Mouse (Mus musculus): ENCODE measurements around the gene Csf2. TPM values are rescaled to one million over a fixed set of nuclear protein-coding genes. Genes with fewer than 3 reads are reported as not detected.
"Not testable (repeated sequence)": the region's sequence is repeated elsewhere in the genome, so short reads cannot be mapped to it uniquely, and the experiment has no call there.

The Csf2 gene
- polyA plus RNA-seq (2012; rRNA removed): not detected in 2 replicates

GRCm38 (mm10) chr11:54248940-54249717, at the start of gene Csf2:
Csf2 (minus strand) TSS chr11:54249667.
- Histone ChIP-seq H3K4me1 (ENCODE audit: control insufficient read depth, insufficient read depth, low read length) (no peaks in the 10 kb centered on the region), H3K4me3 (ENCODE audit: insufficient read depth, low read length) (no peak within 1 kb of the TSS), H3K27ac (ENCODE audit: insufficient read depth, low read length) (no peak within 1 kb of the TSS)
- no peak for TF ChIP-seq CTCF (IDR thresholded peaks at IDR 0.05; ENCODE audit: extremely low read depth, insufficient read depth, low read length)

- Histone ChIP-seq H3K4me3 (ENCODE audit: insufficient read depth, low read length) (no peak overlapping the region), H3K4me1 (ENCODE audit: control insufficient read depth, insufficient read depth, low read length) (peaks cover 5% of the 10 kb centered on the region; the same call in 1 of the 2 replicates), H3K27ac (ENCODE audit: insufficient read depth, low read length) (no peak overlapping the region)
- TF ChIP-seq CTCF (IDR thresholded peaks at IDR 0.05; ENCODE audit: extremely low read depth, insufficient read depth, low read length) (no peak), POLR2A (IDR thresholded peaks at IDR 0.05; ENCODE audit: extremely low read depth, insufficient read depth, low read length) (no peak)
Measured at GRCm38 (mm10) chr11:54298777-54299176, 49.3 kb upstream of the Csf2 start.

GRCm38 (mm10) chr11:54297471-54297870, 48.0 kb upstream of the Csf2 start:
- not testable (repeated sequence) for H3K4me3 ChIP-seq (ENCODE audit: insufficient read depth, low read length); H3K27ac ChIP-seq (ENCODE audit: insufficient read depth, low read length)

GRCm38 (mm10) chr11:54296734-54297133, 47.3 kb upstream of the Csf2 start:
- no peak for TF ChIP-seq CTCF (IDR thresholded peaks at IDR 0.05; ENCODE audit: extremely low read depth, insufficient read depth, low read length)
- TF ChIP-seq POLR2A (IDR thresholded peaks at IDR 0.05; ENCODE audit: extremely low read depth, insufficient read depth, low read length): no peak
- no peak overlapping the region for H3K27ac ChIP-seq (ENCODE audit: insufficient read depth, low read length)
- no peak overlapping the region for H3K4me3 ChIP-seq (ENCODE audit: insufficient read depth, low read length)
- H3K4me1 ChIP-seq (ENCODE audit: control insufficient read depth, insufficient read depth, low read length): peaks cover 1% of the 10 kb centered on the region; the same call in 1 of the 2 replicates

More at GRCm38 (mm10) chr11:54297471-54297870, 48.0 kb upstream of the Csf2 start:
- not testable (repeated sequence) for H3K4me1 ChIP-seq (ENCODE audit: control insufficient read depth, insufficient read depth, low read length)

- no peaks in the 10 kb centered on the region for H3K4me1 ChIP-seq (ENCODE audit: control insufficient read depth, insufficient read depth, low read length)
- TF ChIP-seq CTCF (IDR thresholded peaks at IDR 0.05; ENCODE audit: extremely low read depth, insufficient read depth, low read length): no peak
- no peak for TF ChIP-seq POLR2A (IDR thresholded peaks at IDR 0.05; ENCODE audit: extremely low read depth, insufficient read depth, low read length)
- H3K4me3 ChIP-seq (ENCODE audit: insufficient read depth, low read length): no peak overlapping the region
- H3K27ac ChIP-seq (ENCODE audit: insufficient read depth, low read length): no peak overlapping the region
Measured at GRCm38 (mm10) chr11:54295971-54296370, 46.5 kb upstream of the Csf2 start.

- no peak overlapping the region for H3K4me3 ChIP-seq (ENCODE audit: insufficient read depth, low read length)
- TF ChIP-seq POLR2A (IDR thresholded peaks at IDR 0.05; ENCODE audit: extremely low read depth, insufficient read depth, low read length) (no peak), CTCF (IDR thresholded peaks at IDR 0.05; ENCODE audit: extremely low read depth, insufficient read depth, low read length) (no peak)
- no peaks in the 10 kb centered on the region for H3K4me1 ChIP-seq (ENCODE audit: control insufficient read depth, insufficient read depth, low read length)
- H3K27ac ChIP-seq (ENCODE audit: insufficient read depth, low read length): no peak overlapping the region
Measured at GRCm38 (mm10) chr11:54293980-54294807, 44.7 kb upstream of the Csf2 start.

GRCm38 (mm10) chr11:54292163-54292562, 42.7 kb upstream of the Csf2 start:
- H3K4me1 ChIP-seq (ENCODE audit: control insufficient read depth, insufficient read depth, low read length): no peaks in the 10 kb centered on the region
- H3K27ac ChIP-seq (ENCODE audit: insufficient read depth, low read length): no peak overlapping the region
- TF ChIP-seq POLR2A (IDR thresholded peaks at IDR 0.05; ENCODE audit: extremely low read depth, insufficient read depth, low read length) (no peak), CTCF (IDR thresholded peaks at IDR 0.05; ENCODE audit: extremely low read depth, insufficient read depth, low read length) (no peak)
- H3K4me3 ChIP-seq (ENCODE audit: insufficient read depth, low read length): no peak overlapping the region

- Histone ChIP-seq H3K27ac (ENCODE audit: insufficient read depth, low read length) (no peak overlapping the region), H3K4me3 (ENCODE audit: insufficient read depth, low read length) (no peak overlapping the region), H3K4me1 (ENCODE audit: control insufficient read depth, insufficient read depth, low read length) (no peaks in the 10 kb centered on the region)
- TF ChIP-seq POLR2A (IDR thresholded peaks at IDR 0.05; ENCODE audit: extremely low read depth, insufficient read depth, low read length) (no peak), CTCF (IDR thresholded peaks at IDR 0.05; ENCODE audit: extremely low read depth, insufficient read depth, low read length) (no peak)
Measured at GRCm38 (mm10) chr11:54287821-54288453, 38.5 kb upstream of the Csf2 start.

- no peak overlapping the region for H3K27ac ChIP-seq (ENCODE audit: insufficient read depth, low read length)
- TF ChIP-seq POLR2A (IDR thresholded peaks at IDR 0.05; ENCODE audit: extremely low read depth, insufficient read depth, low read length): no peak
- TF ChIP-seq CTCF (IDR thresholded peaks at IDR 0.05; ENCODE audit: extremely low read depth, insufficient read depth, low read length): no peak
- H3K4me1 ChIP-seq (ENCODE audit: control insufficient read depth, insufficient read depth, low read length): no peaks in the 10 kb centered on the region
- no peak overlapping the region for H3K4me3 ChIP-seq (ENCODE audit: insufficient read depth, low read length)
Measured at GRCm38 (mm10) chr11:54271437-54271949, 22.0 kb upstream of the Csf2 start.
